Mouse (Mus musculus) bone marrow, adult 2 months (tissue): ENCODE data around the gene Uvrag.

Source experiments
- CTCF ChIP-seq: fragments of 200-500 bp; IDR thresholded peaks from 2 replicates; pipeline ENCODE4 v1.5.1; 2011; ENCODE audit warnings: low read length, control low read depth; ENCODE audit not compliant: control insufficient read depth, insufficient read depth
- POLR2A ChIP-seq: fragments of 200-500 bp; IDR thresholded peaks from 2 replicates; pipeline ENCODE4 v1.6.1; 2011; ENCODE audit warnings: low read depth, mild to moderate bottlenecking, control low read depth, low read length, borderline replicate concordance; ENCODE audit not compliant: control insufficient read depth

DNA sequence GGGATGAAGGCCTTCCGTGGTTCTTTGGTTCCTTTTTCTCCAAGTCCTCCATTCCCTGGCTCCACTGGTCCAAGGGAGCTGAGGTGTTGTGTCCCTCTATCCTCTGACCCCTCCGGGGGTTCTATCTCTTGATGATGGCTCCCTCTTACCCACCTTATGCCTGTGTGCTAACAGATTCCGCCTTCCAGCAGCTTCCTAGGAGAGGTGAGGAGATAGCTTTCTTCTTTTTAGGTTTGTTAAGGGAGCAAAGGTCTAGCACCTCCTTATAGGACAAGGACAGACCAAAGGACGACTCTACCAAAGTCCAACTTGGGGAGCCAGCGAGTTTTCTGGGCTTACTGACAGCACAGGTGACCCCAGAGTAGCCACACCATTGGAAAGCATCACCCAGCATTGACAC lies 181.7 kb downstream of the Uvrag start:
- TF ChIP-seq POLR2A (no peak), CTCF (no peak)
